Mouse (Mus musculus) G1E-ER4 (cell line): Measurements from ENCODE around the gene Rnase10. TPM values are rescaled to one million over a fixed set of nuclear protein-coding genes. Genes with fewer than 3 reads are reported as not detected.

ENCODE experiments used
- GATA1 ChIP-seq: IDR thresholded peaks from one replicate; pipeline ENCODE4 v1.8.0; 2012; ENCODE audit warnings: low read length, inconsistent platforms
- polyA plus RNA-seq: library from polyadenylated mRNA; stranded (reverse); fragments of >175 nt; gene quantifications from 2 replicates; pipeline ENCODE4 v1.2.3, GENCODE M21; 2012

Gene Rnase10
- not detected in 2 replicates for polyA plus RNA-seq

DNA sequence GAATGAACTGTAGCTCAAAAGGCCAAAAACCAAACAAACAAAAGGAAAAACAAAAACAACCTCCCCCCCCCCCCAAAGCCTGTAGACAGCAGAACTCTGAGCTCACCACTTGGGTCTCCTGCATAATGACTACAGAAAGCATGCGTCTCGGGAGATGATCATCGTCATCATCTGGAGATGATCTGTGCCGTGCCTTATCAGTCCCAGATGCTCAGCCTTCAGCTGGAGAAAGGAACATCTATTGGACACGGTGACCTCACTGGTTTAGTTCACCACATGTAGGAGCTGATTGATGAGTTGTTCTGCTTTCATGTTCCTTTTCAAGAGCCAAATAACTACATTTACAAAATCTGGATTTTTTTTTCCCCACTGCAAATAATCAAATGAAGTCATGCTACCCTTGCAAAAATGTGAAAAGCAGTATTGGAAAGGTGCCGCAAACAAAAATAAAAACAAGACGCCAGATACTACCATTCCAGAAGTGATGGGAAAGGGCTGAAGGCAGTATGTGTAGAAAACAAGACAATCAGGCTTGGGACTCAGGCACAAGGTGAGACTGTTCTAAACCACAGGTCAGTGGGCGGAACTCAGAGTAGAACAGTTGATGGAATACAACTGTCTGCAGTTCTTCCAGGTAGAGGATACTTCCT lies at the start of gene Rnase10:
Rnase10 (plus strand) TSS at position 600 of the 650 bp plus-strand sequence.
- no peak for TF ChIP-seq GATA1

DNA sequence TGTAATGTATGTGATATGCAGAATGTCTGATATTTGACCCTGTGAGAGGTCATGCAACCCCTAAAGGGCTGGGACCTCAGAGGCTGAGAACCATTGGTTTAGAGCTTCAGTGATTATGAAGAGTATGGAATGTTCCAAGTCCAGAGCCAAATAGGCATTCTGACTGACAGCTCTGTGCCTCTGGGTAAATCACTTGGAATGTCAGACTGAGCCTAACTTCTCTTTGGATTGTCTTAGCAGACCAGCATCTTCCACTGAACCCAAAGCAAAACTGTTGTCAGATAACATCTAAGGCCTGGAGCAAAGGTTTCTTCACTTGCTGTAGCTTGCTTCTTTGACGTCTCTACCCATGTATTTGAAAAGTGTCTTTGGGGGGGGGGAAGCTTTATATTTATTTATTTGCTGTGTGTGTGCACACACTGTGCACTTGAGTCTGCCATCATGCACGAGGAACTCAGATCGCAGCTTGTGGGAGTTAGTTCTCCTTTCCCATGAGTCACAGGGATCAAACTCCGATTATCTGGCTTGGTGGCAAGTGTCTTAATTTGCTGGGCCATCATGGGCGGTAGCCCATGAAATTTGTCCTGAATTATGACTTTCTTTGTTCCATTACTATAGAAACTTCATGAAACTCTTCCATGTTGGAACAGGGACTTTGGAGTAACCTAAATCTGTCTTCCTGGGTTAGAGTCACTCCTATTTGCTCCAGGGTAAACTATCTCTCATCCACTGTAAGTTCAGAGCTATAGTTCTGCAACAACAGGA lies 39.2 kb upstream of the Rnase10 start:
- no peak for TF ChIP-seq GATA1

DNA sequence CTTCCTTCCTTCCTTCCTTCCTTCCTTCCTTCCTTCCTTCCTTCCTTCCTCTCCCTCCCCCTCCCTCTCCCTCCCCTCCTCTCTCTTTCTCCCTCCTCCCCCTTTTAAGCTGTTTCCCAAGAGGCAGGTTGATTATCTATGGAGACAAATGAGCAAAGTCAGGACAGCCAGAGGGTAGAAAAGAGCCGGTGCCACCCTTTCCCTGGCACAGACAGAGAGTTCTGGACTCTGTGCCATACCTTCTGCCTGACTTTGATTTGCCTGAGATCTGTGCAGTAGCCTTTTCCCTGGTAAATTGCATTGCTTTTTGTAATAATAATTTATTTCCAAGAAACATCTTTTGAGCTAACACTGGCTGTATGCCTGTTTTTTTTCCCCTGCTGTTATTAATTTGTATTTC lies 38.5 kb upstream of the Rnase10 start:
- no peak for TF ChIP-seq GATA1

DNA sequence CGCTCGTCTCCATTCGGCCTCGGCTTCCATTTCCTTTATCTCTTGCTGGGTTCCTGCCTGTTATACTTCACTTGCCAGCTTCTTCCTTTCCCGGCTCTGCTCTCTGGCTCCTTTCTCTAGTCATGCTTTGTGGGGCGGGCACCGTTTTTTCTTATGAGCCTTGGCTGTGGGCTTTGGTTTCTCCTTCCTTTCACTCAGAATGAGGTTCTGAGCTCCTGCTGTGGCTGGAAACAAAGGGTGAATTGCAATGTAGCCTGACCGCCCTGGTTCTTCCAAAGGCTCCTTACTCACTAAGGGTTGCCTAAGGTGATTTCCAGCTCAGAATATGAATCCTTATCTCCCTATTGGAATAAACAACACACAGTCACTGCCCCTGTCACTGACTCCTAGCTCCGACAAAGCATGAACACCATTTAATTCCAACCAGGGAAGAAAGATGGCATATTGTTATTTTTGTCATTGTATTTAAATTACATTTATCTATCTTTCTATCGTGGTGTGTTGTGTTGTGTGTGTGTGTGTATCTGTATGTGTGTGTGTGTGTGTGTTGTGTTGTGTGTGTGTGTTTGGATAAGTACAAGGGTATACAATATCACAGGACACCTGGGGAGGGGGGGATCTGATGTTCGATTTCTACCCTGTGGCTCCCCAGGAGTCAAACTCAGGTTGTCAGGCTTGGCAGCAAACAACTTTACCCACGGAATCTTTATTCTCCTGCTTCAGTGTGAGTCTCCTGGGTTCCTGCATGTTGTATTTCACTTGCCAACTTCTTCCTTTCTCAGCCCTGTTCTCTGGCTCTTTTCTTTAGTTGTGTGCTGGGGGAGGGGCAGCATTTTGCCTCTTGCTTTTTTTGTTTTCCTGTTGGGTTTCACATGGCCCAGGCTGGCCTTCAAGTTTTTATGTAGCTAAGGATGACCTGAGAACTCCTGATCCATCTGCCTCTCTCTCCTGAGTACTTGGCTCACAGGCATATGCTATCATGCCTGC lies 37.7 kb upstream of the Rnase10 start:
- TF ChIP-seq GATA1: no peak

DNA sequence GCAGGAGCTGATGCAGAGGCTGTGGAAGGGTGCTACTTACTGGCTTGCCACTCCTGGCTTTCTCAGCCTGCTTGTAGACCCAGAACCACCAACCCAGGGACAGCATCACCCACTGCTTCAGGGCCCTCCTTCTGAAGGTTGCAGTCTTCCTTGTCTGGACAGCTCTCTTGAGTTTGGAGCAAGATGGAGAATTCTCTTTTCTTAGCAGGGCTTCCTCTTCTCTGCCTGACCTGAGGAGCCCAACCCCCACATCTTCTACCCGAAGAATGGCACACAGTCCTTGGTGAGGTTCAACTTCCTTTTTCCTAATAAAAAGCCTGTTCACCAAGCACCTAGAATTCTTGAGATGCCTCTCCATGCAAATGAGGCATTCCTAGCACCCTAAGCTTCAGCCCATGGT lies 36.7 kb upstream of the Rnase10 start:
- TF ChIP-seq GATA1: no peak

DNA sequence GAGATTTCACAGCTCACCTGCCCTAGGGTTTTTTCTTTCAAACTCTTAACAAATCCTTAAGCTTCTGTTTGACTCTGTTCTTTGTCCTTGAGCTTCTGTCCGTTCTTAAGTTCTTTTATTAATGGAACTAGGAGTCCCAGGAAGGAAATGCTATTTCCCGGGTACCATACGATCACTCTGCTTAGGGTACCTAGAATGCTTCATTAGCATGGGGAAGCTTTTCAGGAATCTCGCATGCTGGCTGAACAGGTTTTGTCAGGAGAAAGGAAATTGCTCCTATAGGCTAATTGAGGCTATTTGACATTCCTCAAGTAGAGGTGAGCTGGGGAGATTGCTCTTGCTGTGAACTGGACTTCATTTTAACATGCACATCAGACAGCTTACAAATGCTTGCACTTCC lies 33.9 kb upstream of the Rnase10 start:
- TF ChIP-seq GATA1: no peak

DNA sequence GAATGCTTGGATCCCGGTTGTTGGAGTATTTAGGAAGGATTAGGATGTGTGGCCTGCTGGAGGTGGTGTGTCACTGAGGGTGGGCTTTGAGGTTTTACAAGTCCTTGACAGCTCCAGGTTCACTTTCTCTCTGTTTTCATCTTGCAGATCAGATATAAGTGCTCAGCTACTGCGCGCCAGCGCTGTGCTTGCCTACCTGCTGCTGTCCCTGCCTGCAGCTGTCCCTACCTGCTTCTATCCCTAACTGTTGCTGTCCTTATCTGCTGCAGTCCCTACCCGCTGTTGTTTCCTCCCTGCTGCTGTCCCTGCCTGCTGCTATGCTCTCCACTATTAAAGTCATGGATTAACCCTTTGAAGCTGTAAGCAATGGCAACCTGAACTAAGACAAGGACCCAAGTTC lies 32.5 kb upstream of the Rnase10 start:
- no peak for TF ChIP-seq GATA1

DNA sequence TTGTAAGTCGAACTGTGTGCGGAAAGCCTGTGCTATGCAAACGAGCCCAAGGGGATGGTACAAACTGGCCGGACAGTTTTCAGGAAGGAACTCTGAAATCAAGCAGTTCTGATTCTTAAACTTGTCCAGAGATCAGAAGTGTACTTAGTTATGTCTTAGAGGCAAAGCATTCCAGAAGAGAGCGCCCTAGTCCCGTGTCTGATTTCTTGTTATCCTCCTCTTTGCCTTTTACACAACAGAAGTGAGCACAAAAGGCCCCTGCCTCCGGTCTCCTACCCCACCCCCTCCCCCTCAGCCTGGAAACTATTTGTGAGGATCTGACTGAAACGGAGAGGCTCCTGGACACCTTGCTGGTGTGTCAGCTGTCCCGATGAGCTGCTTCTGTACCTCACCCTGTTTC lies 30.9 kb upstream of the Rnase10 start:
- no peak for TF ChIP-seq GATA1

DNA sequence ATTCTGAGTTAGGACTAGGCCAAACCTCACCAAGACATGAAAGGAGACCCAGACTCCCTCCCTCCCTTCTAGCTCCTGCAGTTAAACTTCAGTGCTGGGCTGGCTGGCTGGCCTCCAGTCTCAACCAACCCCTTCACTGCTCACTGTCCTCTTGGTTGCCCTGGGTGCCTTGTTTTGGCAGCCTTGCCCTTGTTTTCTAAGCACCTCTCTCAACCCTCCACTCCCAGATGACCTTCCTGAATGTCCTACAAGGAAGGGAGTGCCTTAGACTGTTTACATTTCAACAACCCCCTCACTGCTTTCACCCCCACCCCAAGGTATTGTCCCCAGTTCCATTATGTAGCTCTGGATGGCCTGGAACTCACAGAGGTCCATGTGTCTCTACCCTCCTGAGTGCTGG lies 27.9 kb upstream of the Rnase10 start:
- no peak for TF ChIP-seq GATA1

DNA sequence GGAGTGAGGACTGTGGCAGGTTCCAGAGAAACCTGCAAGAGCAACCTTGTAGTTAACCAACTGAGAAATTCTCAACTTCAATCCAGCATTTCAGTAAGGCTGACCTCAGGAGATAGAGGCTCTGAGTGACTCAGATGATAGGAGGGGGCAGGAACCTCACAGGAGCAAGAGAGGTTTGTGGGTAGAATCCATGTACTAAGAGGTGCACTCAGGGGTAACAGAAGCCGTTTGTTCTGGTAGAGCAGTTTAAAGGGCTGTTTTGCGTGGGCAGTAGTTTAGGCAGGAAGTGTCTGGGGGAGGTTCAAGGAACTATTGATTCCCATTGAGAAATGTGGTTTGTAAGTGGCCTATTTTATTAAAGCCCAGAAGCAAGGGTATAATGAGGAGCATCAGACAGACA lies 26.3 kb upstream of the Rnase10 start:
- no peak for TF ChIP-seq GATA1

DNA sequence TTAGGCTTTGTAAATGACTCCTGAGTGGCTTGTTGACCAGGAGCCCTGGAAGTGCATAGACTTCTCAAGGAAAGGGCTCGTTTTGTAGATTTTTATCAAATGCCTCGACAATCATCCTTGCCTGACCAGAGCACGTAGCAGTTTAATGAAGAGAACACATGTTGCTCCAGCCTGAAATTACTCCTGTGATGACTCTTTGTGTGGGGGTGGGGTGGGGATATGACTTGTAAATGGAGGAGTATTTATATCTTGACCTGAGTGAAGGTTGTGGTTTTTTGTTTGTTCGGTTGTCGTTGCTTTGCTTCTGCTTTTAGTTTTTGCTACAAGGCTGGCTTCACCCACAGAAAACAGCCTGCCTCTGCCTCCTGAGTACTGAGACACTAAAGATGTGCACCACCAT lies 25.7 kb upstream of the Rnase10 start:
- no peak for TF ChIP-seq GATA1

DNA sequence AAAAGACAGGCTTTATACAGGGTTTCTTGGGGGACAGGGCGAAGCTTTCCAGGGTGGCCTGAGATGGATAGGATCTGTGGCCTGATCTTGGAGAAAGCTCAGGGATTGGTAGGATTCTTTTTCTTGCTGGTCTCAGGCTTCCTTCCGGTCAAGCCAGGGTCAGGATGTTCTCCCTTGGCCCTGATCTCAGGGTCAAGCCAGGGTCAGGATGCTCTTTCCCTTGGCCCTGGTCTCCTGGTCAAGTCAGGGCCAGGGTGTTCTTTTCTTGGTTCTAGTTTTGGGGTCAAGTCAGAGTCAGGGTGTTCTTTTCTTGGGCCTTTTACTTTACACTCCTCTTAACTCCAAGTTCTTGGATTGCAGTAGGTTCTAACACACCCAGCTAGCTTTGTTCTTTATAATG lies 19.9 kb upstream of the Rnase10 start:
- TF ChIP-seq GATA1: no peak

DNA sequence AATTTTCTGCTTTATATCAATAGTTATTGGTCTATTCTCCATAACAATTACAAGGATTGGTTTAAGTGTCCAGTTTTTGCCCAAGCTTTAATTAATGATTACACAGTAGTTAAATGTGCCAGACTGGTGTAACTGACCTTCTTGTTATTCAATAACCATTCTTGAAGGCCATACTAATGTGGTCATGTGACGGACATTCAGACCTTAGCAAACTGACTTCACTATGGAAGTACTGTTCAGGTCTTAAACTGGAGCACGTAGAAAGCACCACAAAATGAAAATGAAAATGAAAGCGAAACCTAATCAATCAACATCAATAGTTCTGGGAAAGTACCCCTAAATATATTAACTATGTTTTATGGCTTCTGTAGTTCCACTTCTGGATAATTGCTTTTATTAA lies 16.5 kb upstream of the Rnase10 start:
- TF ChIP-seq GATA1: no peak

DNA sequence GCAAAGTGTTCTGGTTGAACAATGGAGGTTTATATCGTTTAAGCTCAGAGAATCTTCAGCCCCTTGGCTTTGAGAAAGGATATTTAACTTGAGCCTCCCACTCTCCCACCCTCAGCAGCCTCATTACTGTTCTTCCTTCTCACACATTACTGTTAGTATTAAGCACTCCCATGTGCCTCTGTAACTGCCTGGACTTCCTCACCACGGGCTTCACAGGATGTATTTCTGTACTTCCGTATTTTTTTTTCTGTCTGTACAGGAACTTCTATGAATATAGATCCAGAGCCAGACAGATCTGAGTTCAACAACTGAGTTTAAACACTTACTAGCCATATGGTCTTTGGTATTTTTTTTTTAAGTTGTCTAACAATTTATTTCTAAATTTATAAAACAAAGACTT lies 10.5 kb upstream of the Rnase10 start:
- TF ChIP-seq GATA1: no peak

DNA sequence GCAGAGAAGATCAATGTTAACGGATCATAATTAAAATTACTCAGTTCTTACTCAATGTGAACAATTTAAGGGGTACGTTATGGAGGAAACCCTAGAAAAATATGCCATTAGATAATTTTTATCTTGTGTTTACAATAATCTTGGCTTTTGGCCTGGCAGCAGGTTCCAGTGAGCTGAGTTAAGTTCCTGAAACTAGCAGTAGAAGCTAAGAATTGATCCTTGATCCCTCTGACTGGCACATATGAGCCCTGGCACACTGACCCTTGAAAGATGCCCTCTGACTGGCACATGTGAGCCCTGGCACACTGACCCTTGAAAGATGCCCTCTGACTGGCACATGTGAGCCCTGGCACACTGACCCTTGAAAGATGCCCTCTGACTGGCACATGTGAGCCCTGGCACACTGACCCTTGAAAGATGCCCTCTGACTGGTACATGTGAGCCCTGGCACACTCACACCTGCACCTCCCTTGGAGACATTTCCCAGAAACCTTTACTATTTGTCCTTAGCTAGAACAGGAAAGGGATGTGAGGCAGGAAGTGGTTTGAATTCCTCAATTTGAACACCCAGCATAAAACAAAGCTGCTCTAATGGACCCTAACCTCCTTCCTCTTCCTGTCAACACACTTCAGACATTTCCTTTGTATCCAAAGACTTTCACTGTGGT lies 9.4 kb upstream of the Rnase10 start:
- no peak for TF ChIP-seq GATA1

DNA sequence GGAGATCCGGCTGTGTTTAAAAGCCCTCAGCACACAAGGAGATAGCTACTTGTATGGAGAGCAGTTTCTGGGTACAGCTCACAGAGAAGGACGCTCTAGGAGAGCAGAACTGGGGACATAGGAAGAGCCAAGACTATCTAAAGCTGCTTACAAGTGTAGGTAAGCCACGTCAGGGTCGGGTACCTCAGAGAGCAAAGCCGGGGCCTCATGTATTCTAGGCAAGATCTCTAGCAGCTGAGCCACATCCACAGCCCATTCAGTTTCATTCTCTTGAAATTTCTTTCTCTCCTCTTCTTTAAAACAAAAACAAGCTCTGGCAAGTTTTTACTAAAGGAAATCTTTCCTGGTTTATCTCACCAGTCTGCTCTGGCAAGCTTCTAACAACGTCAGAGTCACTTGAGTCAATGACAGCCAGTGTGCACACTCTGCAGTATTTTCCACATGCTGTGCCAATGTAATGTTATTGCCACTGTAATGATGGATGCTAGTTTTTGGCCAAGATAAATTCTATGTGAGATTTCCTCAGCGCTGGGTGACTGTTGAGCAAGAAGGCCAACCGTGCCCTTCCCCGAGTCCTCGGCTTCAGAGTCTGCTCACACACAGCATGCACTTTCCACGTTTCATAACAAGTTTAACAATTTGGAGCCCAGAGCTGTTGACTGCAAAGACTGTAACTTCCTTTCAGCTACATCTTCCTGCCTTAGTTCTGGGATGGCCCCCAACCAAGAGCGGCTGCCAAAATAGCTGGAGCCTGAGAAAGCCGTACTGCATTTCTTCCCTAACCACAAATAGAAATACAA lies 563 bp downstream of the Rnase10 start:
- no peak for TF ChIP-seq GATA1
